In the genomic region with DNA sequence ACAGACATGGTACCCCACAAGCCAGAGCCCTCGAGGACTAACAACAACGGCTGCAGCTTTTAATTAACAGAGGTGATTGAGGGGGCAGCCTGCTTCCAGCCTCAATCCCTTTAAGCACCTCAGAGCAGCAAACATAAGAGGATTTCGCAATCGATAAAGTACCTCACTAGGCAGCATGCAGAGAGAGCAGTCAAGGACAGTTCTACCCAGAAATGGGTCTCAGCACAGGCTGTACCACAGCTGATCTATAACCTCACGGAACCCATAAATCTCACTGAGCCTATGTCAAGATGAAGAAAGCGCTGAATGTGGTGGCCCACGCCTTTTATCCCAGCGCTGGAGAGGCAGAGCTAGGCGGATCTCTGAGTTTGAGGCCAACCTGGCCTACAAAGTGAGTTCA, we compare ENCODE assay signal across 19 mouse cellular contexts. TPM values are rescaled to one million over a fixed set of nuclear protein-coding genes. Genes with fewer than 3 reads are reported as not detected.
A peak's percentile ranks its signal among the peaks of the same experiment; 100 is the strongest.
DNase-seq lines count a peak whose midpoint lies in the region; ATAC-seq and TF ChIP-seq lines count a peak whose summit lies in the region.
"Had no signal": no experiment of that assay in that cellular context is flagged by ENCODE, and none has a peak within 500 bp of the region (broad histone marks: within the 10 kb centered on the region; RNA-seq: fewer than 3 reads in every experiment).

No protein-coding gene starts in this region.

- H3K79me2 ChIP-seq in liver, adult 2 months (ENCODE audit: control insufficient read depth, insufficient read depth, low read length): no peaks in the 10 kb centered on the region

- H3K9ac ChIP-seq in liver, adult 2 months (ENCODE audit: low read depth, low read length): no peak overlapping the region
- H3K9ac ChIP-seq in liver, embryonic 12.5 days: no peak overlapping the region
- no peak overlapping the region for H3K9ac ChIP-seq in intestine, embryonic 15.5 days
- H3K9ac ChIP-seq: embryonic facial prominence, embryonic 13.5 days; forebrain, embryonic 12.5 days; neural tube, embryonic 12.5 days had no signal

- peak; percentile 62 for DNase-seq in liver, adult 2 months (ENCODE audit: extremely low read depth, low read depth, low spot score)
- peak; percentile 21 for DNase-seq in adrenal gland, postnatal 10 days
- peak; percentile 59 for DNase-seq in retina, adult 2 months (ENCODE audit: low read depth, low spot score)
- no peak for DNase-seq in thymus, postnatal 36 days
- no peak for DNase-seq in thymus, postnatal 4 days
- DNase-seq: cerebellum, adult 11 months; cerebellum, postnatal 36 days; kidney, postnatal 14 days; thymus, postnatal 25 days had no signal

- H3K27ac ChIP-seq in liver, adult 2 months (replicated peaks; ENCODE audit: insufficient read depth, low read depth, low read length): no peak overlapping the region
- no peak overlapping the region for H3K27ac ChIP-seq in liver, embryonic 12.5 days
- no peak overlapping the region for H3K27ac ChIP-seq in intestine, embryonic 15.5 days
- H3K27ac ChIP-seq: embryonic facial prominence, embryonic 13.5 days; forebrain, embryonic 12.5 days; hindbrain, embryonic 10.5 days; neural tube, embryonic 12.5 days had no signal

- no peak for ATAC-seq in liver, embryonic 12.5 days
- ATAC-seq in intestine, embryonic 15.5 days: peak; percentile 69
- no peak for ATAC-seq in CD4-positive, CD25-positive, alpha-beta regulatory T cell, adult 4 months
- ATAC-seq: midbrain, embryonic 16.5 days had no signal

- no peaks in the 10 kb centered on the region for H3K36me3 ChIP-seq in liver, adult 2 months (ENCODE audit: control insufficient read depth, insufficient read depth, low read length)
- H3K36me3 ChIP-seq in liver, embryonic 12.5 days: no peaks in the 10 kb centered on the region
- no peaks in the 10 kb centered on the region for H3K36me3 ChIP-seq in intestine, embryonic 15.5 days
- H3K36me3 ChIP-seq: embryonic facial prominence, embryonic 13.5 days; forebrain, embryonic 12.5 days; G1E; hindbrain, embryonic 10.5 days; neural tube, embryonic 12.5 days had no signal

- H3K9me3 ChIP-seq in liver, embryonic 12.5 days (replicated peaks): no peaks in the 10 kb centered on the region
- no peaks in the 10 kb centered on the region for H3K9me3 ChIP-seq in intestine, embryonic 15.5 days
- H3K9me3 ChIP-seq: embryonic facial prominence, embryonic 13.5 days; forebrain, embryonic 12.5 days; G1E; hindbrain, embryonic 10.5 days; megakaryocyte, embryonic 14.5 days; neural tube, embryonic 12.5 days had no signal

- no peak overlapping the region for H3K4me2 ChIP-seq in liver, embryonic 12.5 days
- H3K4me2 ChIP-seq in intestine, embryonic 15.5 days (replicated peaks): no peak overlapping the region
- H3K4me2 ChIP-seq: embryonic facial prominence, embryonic 13.5 days; forebrain, embryonic 12.5 days; neural tube, embryonic 12.5 days had no signal

- no peak overlapping the region for H3K4me3 ChIP-seq in liver, adult 2 months (ENCODE audit: insufficient read depth, low read depth, low read length)
- no peak overlapping the region for H3K4me3 ChIP-seq in liver, embryonic 12.5 days
- no peak overlapping the region for H3K4me3 ChIP-seq in intestine, embryonic 15.5 days (replicated peaks)
- H3K4me3 ChIP-seq: embryonic facial prominence, embryonic 13.5 days; forebrain, embryonic 12.5 days; hindbrain, embryonic 10.5 days; megakaryocyte, embryonic 14.5 days; neural tube, embryonic 12.5 days had no signal

- peaks cover 8% of the 10 kb centered on the region; the same call in 1 of the 2 replicates for H3K4me1 ChIP-seq in liver, adult 2 months (ENCODE audit: control insufficient read depth, insufficient read depth, low read length)
- no peaks in the 10 kb centered on the region for H3K4me1 ChIP-seq in liver, embryonic 12.5 days
- H3K4me1 ChIP-seq in intestine, embryonic 15.5 days (replicated peaks): no peaks in the 10 kb centered on the region
- H3K4me1 ChIP-seq: embryonic facial prominence, embryonic 13.5 days; forebrain, embryonic 12.5 days; hindbrain, embryonic 10.5 days; megakaryocyte, embryonic 14.5 days; neural tube, embryonic 12.5 days had no signal

- TF ChIP-seq CTCF in liver, adult 2 months (IDR thresholded peaks at IDR 0.05; ENCODE audit: low read depth, low read length): no peak

- 63% methylated on average over 9 of the region's 9 CpGs for WGBS in liver, adult 2 months
- 65% methylated on average over 9 of the region's 9 CpGs for WGBS in liver, embryonic 12.5 days (ENCODE audit: insufficient replicate concordance)
- WGBS in intestine, embryonic 15.5 days: 71% methylated on average over 9 of the region's 9 CpGs

- no peaks in the 10 kb centered on the region for H3K27me3 ChIP-seq in liver, adult 2 months (ENCODE audit: control insufficient read depth, insufficient read depth, low read length)
- no peaks in the 10 kb centered on the region for H3K27me3 ChIP-seq in liver, embryonic 12.5 days (replicated peaks)
- no peaks in the 10 kb centered on the region; the same call in 1 of the 2 replicates for H3K27me3 ChIP-seq in intestine, embryonic 15.5 days (replicated peaks)
- H3K27me3 ChIP-seq: embryonic facial prominence, embryonic 13.5 days; forebrain, embryonic 12.5 days; neural tube, embryonic 12.5 days had no signal

- no peak for TF ChIP-seq POLR2A in liver, adult 2 months (IDR thresholded peaks at IDR 0.05; ENCODE audit: extremely low read depth, insufficient read depth, low read length)

RNA-seq across cellular contexts. Expression of a gene that starts 56.6 kb away (rescaled TPM):
- total RNA-seq in liver, adult 2 months (2014; rRNA removed): 3.0 and 3.6 TPM in 2 replicates
- polyA plus RNA-seq in liver, adult 2 months (2012; rRNA removed): 1.3 and 1.4 TPM in 2 replicates
- 5.0 and 5.3 TPM in 2 replicates for polyA plus RNA-seq in liver, embryonic 12.5 days (2016; fragmentation: Nextera tagmentation; extraction: Ambion mirVana)
- total RNA-seq in adrenal gland, postnatal 10 days (2021): 10 to 100 TPM; 32.0 to 38.6 TPM
- polyA plus RNA-seq in intestine, embryonic 15.5 days (2015; fragmentation: Nextera tagmentation; extraction: Ambion mirVana): 14.1 and 14.4 TPM in 2 replicates
- 10 to 100 TPM; 20.8 to 28.4 TPM for polyA plus RNA-seq in CD4-positive, CD25-positive, alpha-beta regulatory T cell, adult 4 months (2017; shearing (Covaris generic))

Comparison
In these comparisons a context has a peak if more than half of its experiments do, and no peak if none do; other contexts are left out.
1. DNase-seq: peak in liver, adult 2 months (single experiment), adrenal gland, postnatal 10 days (single experiment) and retina, adult 2 months (single experiment); none in thymus, postnatal 36 days (0 of 2) and thymus, postnatal 4 days (single experiment).